Mouse (Mus musculus): ENCODE data around the gene Pom121l2.
A peak's percentile ranks its signal among the peaks of the same experiment; 100 is the strongest.

Gene Pom121l2

GRCm38 (mm10) chr13:21993957-21994738 is 13.2 kb downstream of the Pom121l2 start:
- DNase-seq (ENCODE audit: low spot score), result no peak

GRCm38 (mm10) chr13:21994896-21995295 is 13.9 kb downstream of the Pom121l2 start:
- DNase-seq (ENCODE audit: low spot score), result no peak

DNA sequence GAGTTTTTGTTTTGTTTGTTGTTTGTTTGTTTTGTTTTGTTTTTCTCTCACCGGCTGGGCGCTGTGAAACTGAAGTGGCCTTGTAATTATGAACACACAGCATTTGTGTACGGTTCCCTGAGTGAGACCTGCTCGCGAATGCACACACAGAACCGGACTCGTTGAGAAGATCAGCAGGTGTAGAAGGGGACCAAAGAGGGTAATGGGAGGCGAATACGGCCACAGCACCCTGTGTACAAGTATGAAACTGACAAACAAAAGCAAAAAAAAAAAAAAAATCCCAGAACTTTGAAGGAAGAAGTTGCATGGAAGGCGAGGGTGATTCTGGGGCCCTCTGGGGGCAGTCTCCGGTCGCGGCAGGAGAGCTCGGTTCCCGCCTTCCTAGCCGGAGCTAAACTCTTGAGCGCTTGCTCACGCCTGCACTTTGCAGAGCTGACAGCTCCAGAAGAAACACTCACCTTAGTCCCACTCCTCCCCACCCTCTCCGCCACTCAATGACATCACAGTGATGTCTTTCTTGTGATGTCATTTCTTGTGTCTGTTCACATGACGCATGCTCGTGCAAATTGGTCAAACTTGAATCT is 14.4 kb downstream of the Pom121l2 start:
- DNase-seq (ENCODE audit: low spot score), result peak; percentile 24

- no peak for DNase-seq (ENCODE audit: low spot score)
Measured at GRCm38 (mm10) chr13:21996101-21996839, 15.3 kb downstream of the Pom121l2 start.

DNA sequence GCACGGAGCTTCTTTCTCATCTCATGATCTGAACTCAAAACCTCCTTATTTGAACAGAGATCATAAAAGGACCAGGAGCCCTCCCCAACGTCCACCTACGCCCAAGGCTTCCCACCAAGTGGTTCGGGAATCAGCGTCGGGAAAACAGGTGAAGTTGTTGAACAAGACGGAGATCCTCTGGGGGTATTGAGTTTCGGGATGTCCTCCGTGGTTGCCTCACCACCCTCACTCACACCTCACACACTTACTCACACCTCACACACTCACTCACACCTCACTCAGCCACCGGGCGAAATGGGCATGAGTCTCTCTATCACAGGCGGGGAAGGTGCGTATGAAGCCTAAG is 15.8 kb downstream of the Pom121l2 start:
- no peak for DNase-seq (ENCODE audit: low spot score)

DNA sequence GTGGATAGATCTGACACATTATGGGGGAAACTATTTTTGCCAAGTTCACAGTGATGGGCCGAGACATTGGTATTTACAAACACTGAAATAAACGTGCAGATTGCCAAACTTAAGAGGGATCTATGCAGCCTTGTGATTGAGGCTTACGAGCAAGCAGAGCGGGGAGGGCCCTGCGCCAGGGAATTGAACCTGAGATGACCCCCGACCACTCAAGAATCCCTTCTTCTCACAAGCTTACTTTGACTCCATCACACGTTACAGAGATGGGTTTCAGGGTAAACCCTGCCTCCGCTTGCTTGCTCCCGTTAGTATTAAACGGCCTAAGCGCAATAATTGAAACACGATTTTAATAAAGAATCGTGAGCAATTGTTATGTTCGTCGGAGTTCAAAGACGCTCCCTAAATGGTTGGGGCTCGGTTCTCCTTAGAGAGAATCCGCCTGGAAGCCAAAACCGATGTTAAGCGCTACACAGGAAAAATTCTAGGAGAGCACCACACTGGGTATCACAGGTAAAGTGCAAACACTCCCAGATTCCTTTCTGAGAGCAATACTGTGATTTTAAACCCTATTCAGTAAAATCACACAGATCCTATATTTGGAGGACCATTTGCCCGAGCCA is 16.3 kb downstream of the Pom121l2 start:
- DNase-seq (ENCODE audit: low spot score), result no peak

DNA sequence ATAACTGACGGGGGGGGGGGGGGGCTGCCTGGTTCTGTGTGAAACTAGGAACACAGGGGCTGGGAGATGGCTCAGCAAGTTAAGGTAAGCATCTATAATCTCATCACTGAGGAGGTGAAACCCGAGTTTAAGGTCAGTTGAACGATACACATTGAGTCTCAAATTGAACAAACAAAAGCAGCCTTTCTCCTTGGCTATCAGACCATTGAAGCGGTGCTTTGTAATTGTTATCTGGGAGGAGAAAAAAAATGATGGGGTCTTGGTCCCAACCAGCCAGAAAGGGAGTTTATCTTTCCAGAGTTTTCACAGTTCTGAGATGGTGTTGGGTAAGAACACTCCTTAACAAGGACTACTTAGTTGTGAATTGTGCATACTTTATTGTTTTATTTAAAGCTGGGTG is 16.8 kb downstream of the Pom121l2 start:
- no peak for DNase-seq (ENCODE audit: low spot score)

DNA sequence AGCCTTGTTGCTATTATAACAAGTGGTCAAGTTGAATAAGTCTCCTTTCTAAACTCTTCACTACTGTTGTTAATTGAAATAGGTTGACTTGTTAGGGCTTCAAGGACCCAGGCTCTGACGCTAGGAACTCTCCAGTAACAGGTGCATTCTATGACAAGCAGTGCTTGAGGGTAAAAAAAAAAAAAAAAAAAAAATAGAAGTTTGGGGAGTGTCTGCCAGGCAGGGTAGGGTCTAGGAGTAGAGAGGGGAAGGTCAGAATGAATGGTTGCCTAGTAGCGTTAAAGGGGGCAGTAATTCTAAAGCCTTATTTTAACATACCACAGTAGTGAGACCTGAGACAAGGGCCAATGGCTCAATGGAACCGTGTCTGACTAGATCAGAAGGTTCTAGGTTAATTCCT is 17.4 kb downstream of the Pom121l2 start:
- no peak for DNase-seq (ENCODE audit: low spot score)

- DNase-seq (ENCODE audit: low spot score), result no peak
Measured at GRCm38 (mm10) chr13:21999147-21999546, 18.2 kb downstream of the Pom121l2 start.

DNA sequence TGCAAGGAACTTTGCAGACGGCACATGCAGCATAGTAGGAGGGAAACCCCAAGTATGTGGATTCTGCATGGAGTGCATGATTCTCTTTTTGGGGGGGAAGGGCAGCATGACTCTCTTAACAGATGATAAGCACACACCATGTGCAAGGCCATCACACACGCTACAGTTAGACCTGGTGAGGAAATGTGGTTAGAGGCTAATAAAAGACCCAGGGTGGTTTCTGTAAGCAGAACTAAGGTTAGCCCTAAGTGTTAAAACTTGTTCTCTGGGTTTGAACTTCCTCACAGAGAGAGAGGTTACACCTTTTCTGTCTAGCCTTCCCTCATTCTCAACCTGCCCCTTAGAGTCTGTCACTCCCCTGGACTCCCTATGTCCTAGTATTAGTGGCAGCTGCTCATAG is 20.4 kb downstream of the Pom121l2 start:
- no peak for DNase-seq (ENCODE audit: low spot score)

DNA sequence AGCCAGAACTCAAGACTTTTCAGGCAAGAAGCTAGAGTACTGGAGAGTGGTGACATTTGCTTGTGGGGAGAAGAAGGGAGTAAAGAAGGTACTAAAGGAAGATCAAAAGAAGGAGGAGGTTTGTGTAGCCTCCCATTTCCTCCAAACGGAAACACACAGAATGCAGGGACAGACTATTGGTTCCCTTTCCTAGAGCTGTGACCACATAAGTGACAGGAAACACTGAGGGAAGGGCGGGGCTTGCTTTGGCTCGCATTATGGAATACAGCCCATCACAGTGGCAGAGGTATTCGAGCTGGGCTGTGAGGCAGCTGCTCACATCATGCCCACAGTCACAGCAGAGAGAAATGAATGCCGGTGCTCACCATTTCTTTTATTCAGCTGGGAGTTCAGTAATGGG is 20.8 kb downstream of the Pom121l2 start:
- DNase-seq (ENCODE audit: low spot score), result no peak

- peak; percentile 39 for DNase-seq (ENCODE audit: low spot score)
Measured at GRCm38 (mm10) chr13:22005605-22006333, 24.8 kb downstream of the Pom121l2 start.

GRCm38 (mm10) chr13:22006334-22007120 is 25.5 kb downstream of the Pom121l2 start:
- DNase-seq (ENCODE audit: low spot score), result peak; percentile 61

DNA sequence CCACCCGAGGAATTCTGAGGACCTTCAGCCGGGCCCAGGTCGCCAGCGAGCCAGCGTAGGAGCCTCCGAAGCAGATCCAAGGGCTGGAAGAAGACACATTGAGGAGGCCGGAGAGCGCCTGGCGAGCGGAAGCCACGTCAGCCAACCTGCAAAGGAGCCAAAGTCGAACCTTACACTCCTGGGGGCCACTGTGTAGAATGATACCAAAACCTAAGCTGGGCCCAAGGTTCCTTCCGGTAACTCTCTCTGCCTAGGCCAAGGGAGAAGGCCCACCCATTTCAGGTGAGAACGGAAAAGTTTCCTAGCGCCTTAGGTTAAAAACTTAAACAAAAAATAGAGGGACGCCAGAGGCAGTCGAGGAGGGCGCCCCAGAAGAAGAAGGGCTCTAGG is 26.1 kb downstream of the Pom121l2 start:
- DNase-seq (ENCODE audit: low spot score), result no peak

GRCm38 (mm10) chr13:22007872-22008271 is 26.9 kb downstream of the Pom121l2 start:
- no peak for DNase-seq (ENCODE audit: low spot score)

DNA sequence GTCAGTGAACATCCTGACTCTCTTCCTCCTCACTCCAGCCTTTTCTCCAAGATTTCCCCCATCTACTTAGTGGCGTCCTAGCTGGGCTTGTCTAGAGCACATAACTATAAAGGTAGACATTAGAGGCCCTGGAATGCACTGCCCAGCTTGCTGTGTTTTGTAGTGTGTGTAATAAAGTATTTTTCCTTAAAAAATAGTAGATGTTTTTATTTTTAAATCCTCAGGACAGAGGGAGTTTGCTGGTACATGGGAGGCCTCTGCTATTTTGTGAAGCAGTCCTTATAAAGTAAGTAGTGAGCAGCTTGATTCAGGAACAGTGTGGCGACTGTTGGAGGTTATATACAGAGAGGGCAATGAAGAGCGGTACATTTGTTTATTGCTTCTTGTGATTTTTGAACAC is 27.7 kb downstream of the Pom121l2 start:
- no peak for DNase-seq (ENCODE audit: low spot score)

- no peak for DNase-seq (ENCODE audit: low spot score)
Measured at GRCm38 (mm10) chr13:22009642-22010041, 28.6 kb downstream of the Pom121l2 start, which contains the start of gene Prss16. Gene Prss16 (minus strand): TSS chr13:22009742.

DNA sequence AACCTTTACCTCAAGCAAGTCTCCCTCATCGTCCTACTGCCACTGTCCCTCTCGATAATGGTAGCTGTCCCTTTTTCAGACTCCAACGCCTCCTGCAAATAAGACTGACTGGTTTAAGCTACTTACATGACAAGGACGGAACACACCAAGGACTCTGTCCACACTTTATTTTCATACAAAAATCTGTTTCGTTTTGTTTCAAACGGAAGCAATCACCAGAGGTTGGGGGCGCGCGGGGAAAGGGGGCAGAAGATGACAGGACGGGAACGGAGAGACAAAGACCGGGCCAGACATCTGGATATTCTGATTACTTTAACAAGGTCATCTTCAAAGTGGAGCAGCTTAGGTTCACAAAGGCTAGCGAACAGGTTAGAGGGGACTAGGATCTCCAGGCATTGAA is 32.7 kb downstream of the Pom121l2 start:
- DNase-seq (ENCODE audit: low spot score), result no peak

DNA sequence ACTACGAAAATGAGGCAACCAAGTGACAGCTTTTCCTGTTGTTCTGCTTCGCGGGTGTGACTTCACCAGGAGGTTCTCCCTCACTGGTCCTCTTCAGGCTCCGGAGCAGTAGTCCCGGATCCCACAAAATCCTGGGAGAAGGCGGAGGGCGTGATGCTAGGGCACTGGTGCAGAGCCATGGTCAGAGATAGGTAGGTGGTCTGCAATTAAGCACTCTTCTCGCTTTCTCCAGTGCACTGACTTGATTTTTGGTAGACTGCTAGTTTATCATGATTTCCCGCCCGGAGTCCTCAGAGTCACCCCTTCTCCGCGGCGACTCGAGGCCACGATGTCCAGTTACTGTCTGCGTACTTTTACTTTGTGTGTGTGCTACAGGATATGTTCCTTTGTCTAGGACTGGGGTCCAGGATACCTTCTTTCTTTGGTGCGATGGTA is 33.4 kb downstream of the Pom121l2 start:
- no peak for DNase-seq (ENCODE audit: low spot score)

DNA sequence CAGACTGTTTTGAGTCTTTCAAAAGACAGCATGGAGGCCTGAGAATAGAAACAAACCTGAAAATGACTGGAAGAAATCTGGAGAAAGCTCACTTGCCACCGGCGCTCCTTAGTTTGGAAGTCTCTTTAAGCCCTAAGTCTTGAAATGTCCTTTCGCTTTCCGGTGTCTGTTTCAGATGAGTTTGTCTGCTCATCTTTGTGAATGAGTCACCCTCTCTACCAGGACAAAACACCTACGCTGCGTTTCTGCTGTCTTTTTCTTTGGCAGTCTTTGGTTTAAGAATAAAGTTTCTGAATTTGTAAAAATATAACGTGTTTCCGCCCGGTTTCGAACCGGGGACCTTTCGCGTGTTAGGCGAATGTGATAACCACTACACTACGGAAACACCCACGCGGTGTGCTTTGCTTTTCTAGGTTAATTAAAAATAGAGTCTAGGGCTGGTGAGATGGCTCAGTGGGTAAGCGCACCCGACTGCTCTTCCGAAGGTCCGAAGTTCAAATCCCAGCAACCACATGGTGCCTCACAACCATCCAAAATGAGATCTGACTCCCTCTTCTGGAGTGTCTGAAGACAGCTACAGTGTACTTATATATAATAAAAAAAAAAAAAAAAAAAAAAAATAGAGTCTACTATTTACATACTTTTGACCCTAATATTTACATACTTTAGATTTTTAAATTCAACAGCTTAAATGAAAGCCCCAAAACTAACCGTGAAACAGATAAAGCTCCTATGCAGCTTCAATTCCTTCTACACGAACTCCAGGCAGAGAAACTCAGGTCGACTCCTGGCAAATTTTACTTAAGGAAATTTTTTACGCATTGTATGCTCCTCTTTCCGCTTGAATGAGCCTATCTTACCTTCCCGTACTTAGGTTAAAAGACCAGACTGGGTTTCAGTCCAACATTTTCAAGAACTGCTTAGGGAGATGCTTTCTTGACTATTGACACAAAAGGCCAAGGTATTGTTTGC is 34.8 kb downstream of the Pom121l2 start:
- peak; percentile 63 for DNase-seq (ENCODE audit: low spot score)

Measured in urinary bladder, postnatal 14 days (tissue).